Mouse (Mus musculus): ENCODE data around the gene Mpo.

- TF ChIP-seq CTCF (IDR thresholded peaks at IDR 0.05) (no peak), POLR2A (IDR thresholded peaks at IDR 0.05; ENCODE audit: insufficient read depth, low read depth, low read length) (no peak)
Observed at GRCm38 (mm10) chr11:87790088-87790487, 3.3 kb upstream of the Mpo start.

Data from heart, adult 2 months (tissue).